9 mouse cellular contexts compared by ENCODE assay signal in the genomic region with DNA sequence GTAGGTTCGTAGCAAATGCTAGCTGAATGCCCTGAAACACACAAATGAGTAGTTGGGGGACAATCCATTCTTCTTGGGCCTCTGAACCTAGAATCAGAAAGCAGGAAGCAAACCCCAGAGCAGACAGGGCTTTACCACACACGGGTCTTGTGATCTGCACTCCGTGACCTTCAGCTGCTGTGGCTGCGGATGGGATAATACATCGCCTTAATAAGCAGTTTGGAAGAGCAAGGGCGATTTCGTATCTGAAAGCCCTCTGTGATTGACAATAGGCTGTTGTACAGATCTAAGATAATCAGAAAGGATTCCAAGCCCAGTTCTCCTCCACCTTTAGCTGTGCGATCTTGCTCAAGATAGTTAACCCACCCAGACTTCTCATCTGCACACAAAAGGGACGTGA. TPM values are rescaled to one million over a fixed set of nuclear protein-coding genes. Genes with fewer than 3 reads are reported as not detected.
DNase-seq lines count a peak whose midpoint lies in the region; ATAC-seq and TF ChIP-seq lines count a peak whose summit lies in the region.
"Had no signal": no experiment of that assay in that cellular context is flagged by ENCODE, and none has a peak within 500 bp of the region (broad histone marks: within the 10 kb centered on the region; RNA-seq: fewer than 3 reads in every experiment).

No protein-coding gene starts in this region.

- peak; percentile 93 for DNase-seq in heart, adult 11 months
- no peak for DNase-seq in heart, postnatal 25 days (ENCODE audit: low spot score)
- DNase-seq in ES-E14 (ENCODE audit: low read depth, low spot score) = peak; percentile 42
- DNase-seq in layer of hippocampus, adult 9-10 months (ENCODE audit: low spot score) = no peak
- DNase-seq in urinary bladder, postnatal 36 days (ENCODE audit: low spot score in 2 of 2) = no peak

- in situ Hi-C loops in ES-E14 (cut with MboI; ENCODE audit: low sequenced_read_pairs in 2 of 2, unreplicated experiment in 2 of 2) = no loop called here

- no peaks in the 10 kb centered on the region for H3K36me3 ChIP-seq in ES-E14 (ENCODE audit: control insufficient read depth, insufficient read depth, low read length, poor library complexity, severe bottlenecking)
- no peaks in the 10 kb centered on the region for H3K36me3 ChIP-seq in macrophage (ENCODE audit: inconsistent target)
- H3K36me3 ChIP-seq: neural tube, embryonic 12.5 days had no signal

- 29% methylated on average over 9 of the region's 9 CpGs for WGBS in macrophage (ENCODE audit: missing documents)

- H3K4me1 ChIP-seq in ES-E14 (ENCODE audit: control insufficient read depth in 2 of 2, insufficient read depth in 2 of 2, low read length in 2 of 2, poor library complexity in 1 of 2) = peaks cover 10 to 24% of the 10 kb centered on the region in 2 experiments

- no peak overlapping the region for H3K4me3 ChIP-seq in ES-E14 (ENCODE audit: insufficient read depth in 1 of 2, low read depth in 1 of 2, low read length in 2 of 2, poor library complexity in 1 of 2, severe bottlenecking in 1 of 2)
- no peak overlapping the region for H3K4me3 ChIP-seq in macrophage (ENCODE audit: inconsistent target)
- H3K4me3 ChIP-seq: neural tube, embryonic 12.5 days had no signal

- no peak overlapping the region for H3K9ac ChIP-seq in ES-E14 (ENCODE audit: insufficient read depth, low read depth, low read length, poor library complexity, severe bottlenecking)
- H3K9ac ChIP-seq: neural tube, embryonic 12.5 days had no signal

- H3K27ac ChIP-seq in ES-E14 (ENCODE audit: insufficient read depth, low read depth, low read length, poor library complexity, severe bottlenecking) (no peak overlapping the region), macrophage (peak overlapping the region; percentile 22; the same call in 1 of the 2 replicates)

- H3K9me3 ChIP-seq in ES-E14 (ENCODE audit: control insufficient read depth, insufficient read depth, low read depth, low read length) = no peaks in the 10 kb centered on the region
- H3K9me3 ChIP-seq: neural tube, embryonic 12.5 days had no signal

- intact Hi-C loops in heart, postnatal 25 days (cut with DNase I) = loop anchor here (5.0 kb wide), 1 partner anchor 47 kb away; no protein-coding TSS in a partner anchor

- no peaks in the 10 kb centered on the region for H3K79me2 ChIP-seq in macrophage (ENCODE audit: inconsistent target)

- ATAC-seq in hematopoietic stem cell, adult 5-6 weeks (replicated peaks in 1 of 2; ENCODE audit: insufficient read depth in 1 of 2, low FRiP score in 2 of 2, low TSS enrichment in 1 of 2, low read depth in 1 of 2, poor library complexity in 2 of 2, severe bottlenecking in 2 of 2) = peak; percentile 26 to 31; a peak in 1 of 4 replicates
- ATAC-seq in megakaryocyte, adult 5-6 weeks (ENCODE audit: poor library complexity, severe bottlenecking) = no peak

TF ChIP-seq in ES-E14, 5 proteins besides CTCF, POLR2A, EP300 and RAD21:
- TF ChIP-seq CHD2 (IDR thresholded peaks at IDR 0.05; ENCODE audit: low read depth, low read length) (no peak), MAFK (IDR thresholded peaks at IDR 0.05; ENCODE audit: insufficient read depth, low read depth, low read length) (no peak), ZNF384 (IDR thresholded peaks at IDR 0.05; ENCODE audit: low read depth, low read length) (no peak), ZC3H11A (IDR thresholded peaks at IDR 0.05; ENCODE audit: borderline replicate concordance, low read depth, low read length) (no peak), HCFC1 (IDR thresholded peaks at IDR 0.05; ENCODE audit: borderline replicate concordance, insufficient read depth, low read length) (no peak)

RNA-seq across cellular contexts. Expression of gene Zfp36l1, which starts 52.5 kb away (rescaled TPM):
- total RNA-seq in heart, postnatal 25 days (2021) = 100 to 1,000 TPM in 1 of 2 experiments, 10 to 100 TPM in 1; 96.9 to 110 TPM
- total RNA-seq in ES-E14 (2012; rRNA removed) = 19.4 and 19.8 TPM in 2 replicates
- 17.7 and 19.0 TPM in 2 replicates for total RNA-seq in hematopoietic stem cell, adult 5-6 weeks (2017)
- 100 to 1,000 TPM in 6 of 26 experiments, 10 to 100 TPM in 19, 1 to 10 TPM in 1; 6.7 to 210 (median 76.2) TPM for total RNA-seq in macrophage (2018; cell fraction: chromatin; rRNA removed)
- total RNA-seq in macrophage (2018; cell fraction: cytosol; rRNA removed) = 100 to 1,000 TPM in 24 of 26 experiments, 10 to 100 TPM in 2; 33.3 to 619 (median 245) TPM
- 100 to 1,000 TPM in 23 of 26 experiments, 10 to 100 TPM in 3; 53.7 to 541 (median 230) TPM for total RNA-seq in macrophage (2018; cell fraction: nucleus; rRNA removed)
- polyA plus RNA-seq in macrophage (2018) = 99.2 to 134 TPM (median 127 TPM) in 3 replicates
- total RNA-seq in megakaryocyte, adult 5-6 weeks (2015) = 15.6 and 21.0 TPM in 2 replicates
- total RNA-seq in megakaryocyte, adult 5-6 weeks (2017) = 3.8 and 5.4 TPM in 2 replicates

Comparison
In these comparisons a context has a peak if more than half of its experiments do, and no peak if none do; other contexts are left out.
1. DNase-seq: peak in heart, adult 11 months (single experiment) and ES-E14 (single experiment); none in heart, postnatal 25 days (single experiment), layer of hippocampus, adult 9-10 months (single experiment) and urinary bladder, postnatal 36 days (0 of 2).